Mouse (Mus musculus): ENCODE measurements around the gene Adat3.
A peak's percentile ranks its signal among the peaks of the same experiment; 100 is the strongest.

DNA sequence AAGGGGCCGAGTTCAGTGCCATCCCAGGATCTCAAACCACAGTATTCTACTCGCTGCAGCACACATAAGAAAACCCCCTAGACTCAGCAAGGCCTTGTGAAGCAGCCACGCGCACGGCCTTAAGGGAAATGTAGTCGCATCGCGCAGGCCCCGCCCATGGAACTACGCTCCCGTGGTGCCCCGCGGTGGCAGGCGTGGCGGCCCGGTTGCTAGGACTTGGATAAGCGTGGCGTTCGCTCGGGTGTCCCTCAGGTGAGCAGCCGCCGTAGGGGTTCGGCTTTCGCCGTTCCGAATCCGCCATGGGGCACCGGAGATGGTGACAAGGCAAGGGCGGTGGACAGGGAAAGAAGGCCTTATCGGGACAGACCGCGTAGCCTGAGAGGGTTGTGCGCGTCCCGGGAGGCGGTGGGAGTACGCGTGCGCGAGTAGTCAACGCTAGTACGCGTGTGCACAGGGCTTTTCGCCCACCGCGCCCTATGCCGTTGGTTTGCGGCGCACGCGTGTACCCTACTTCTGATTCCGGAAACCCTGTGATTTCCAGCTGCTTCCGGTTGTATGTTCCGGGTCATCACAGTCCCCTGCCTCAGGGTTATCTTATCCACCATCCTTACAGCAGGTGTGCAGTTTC, at the start of gene Adat3, which contains the start of gene Scamp4:
- TF ChIP-seq POLR2A (IDR thresholded peaks at IDR 0.05; ENCODE audit: extremely low read depth, insufficient read depth, low read length) = peak; percentile 53; the same call in 1 of the 2 replicates
- TF ChIP-seq CTCF (IDR thresholded peaks at IDR 0.05; ENCODE audit: low read depth, low read length) = no peak
